Mouse (Mus musculus): ENCODE measurements around the gene Tmem28. TPM values are rescaled to one million over a fixed set of nuclear protein-coding genes. Genes with fewer than 3 reads are reported as not detected.

Gene Tmem28
- total and polyA plus RNA-seq, 3 experiments: not detected

- in situ Hi-C loops (cut with MboI; ENCODE audit: low pct_ligation_motif_present, low pct_unique_long_range_greater_than_20kb, low sequenced_read_pairs) (no loop called here), dilution Hi-C loops (cut with MboI; ENCODE audit: extremely low pct_ligation_motif_present, extremely low pct_unique_long_range_greater_than_20kb, low sequenced_read_pairs) (no loop called here)
- Histone ChIP-seq H3K27ac (ENCODE audit: insufficient read depth, low read depth) (no peak overlapping the region), H3K4me3 (replicated peaks in 1 of 3; ENCODE audit: low read depth in 2 of 3, low read length in 2 of 3, poor library complexity in 1 of 3) (no peak overlapping the region), H3K36me3 (replicated peaks in 1 of 2; ENCODE audit: control insufficient read depth in 1 of 2, insufficient read depth in 1 of 2, low read length in 1 of 2) (no peaks in the 10 kb centered on the region), H3K9me3 (replicated peaks; ENCODE audit: low read length) (peaks cover 4% of the 10 kb centered on the region), H3K4me2 (ENCODE audit: insufficient read depth, low read depth, poor library complexity, severe bottlenecking) (no peak overlapping the region), H3K9ac (ENCODE audit: insufficient read depth, low read depth) (no peak overlapping the region), H3K27me3 (replicated peaks) (no peaks in the 10 kb centered on the region), H3K79me2 (replicated peaks; ENCODE audit: control insufficient read depth, extremely low read depth, insufficient read depth, poor library complexity, severe bottlenecking) (no peaks in the 10 kb centered on the region), H3K4me1 (ENCODE audit: control insufficient read depth in 1 of 2, insufficient read depth in 2 of 2) (no peaks in the 10 kb centered on the region)
- TF ChIP-seq NRF1 (IDR thresholded peaks at IDR 0.05; ENCODE audit: low read depth, low read length) (no peak), TCF12 (IDR thresholded peaks at IDR 0.05; ENCODE audit: low read depth, low read length) (no peak), POLR2A (IDR thresholded peaks at IDR 0.05; ENCODE audit: low read depth, low read length) (no peak), IRF4 (IDR thresholded peaks at IDR 0.05; ENCODE audit: low read depth, low read length) (no peak), ETS1 (conservative IDR thresholded peaks at IDR 0.05; ENCODE audit: low read depth, low read length) (no peak), USF1 (IDR thresholded peaks at IDR 0.05; ENCODE audit: low read depth, low read length) (no peak), NELFE (IDR thresholded peaks at IDR 0.05; ENCODE audit: low read depth, low read length) (no peak), MAFK (IDR thresholded peaks at IDR 0.05; ENCODE audit: insufficient replicate concordance, low read length) (no peak), RCOR1 (conservative IDR thresholded peaks at IDR 0.05; ENCODE audit: low read depth, low read length) (no peak), MEF2A (IDR thresholded peaks at IDR 0.05; ENCODE audit: borderline replicate concordance, low read depth, low read length) (no peak), UBTF (IDR thresholded peaks at IDR 0.05; ENCODE audit: low read depth, low read length) (no peak), ZC3H11A (IDR thresholded peaks at IDR 0.05; ENCODE audit: low read depth, low read length) (no peak), ELF1 (IDR thresholded peaks at IDR 0.05; ENCODE audit: low read depth, low read length) (no peak), E2F4 (IDR thresholded peaks at IDR 0.05; ENCODE audit: insufficient replicate concordance, low read depth, low read length) (no peak), SMC3 (IDR thresholded peaks at IDR 0.05; ENCODE audit: low read depth, low read length) (no peak), MYC (IDR thresholded peaks at IDR 0.05; ENCODE audit: low read depth, low read length) (no peak), ZNF384 (IDR thresholded peaks at IDR 0.05; ENCODE audit: low read depth, low read length) (no peak)
- DNase-seq (ENCODE audit: extremely low read depth): no peak
Observed at GRCm38 (mm10) chrX:99819395-99819935, 1.4 kb upstream of the Tmem28 start.

- peaks cover 4% of the 10 kb centered on the region for H3K9me3 ChIP-seq (replicated peaks; ENCODE audit: low read length)
- TF ChIP-seq USF1 (IDR thresholded peaks at IDR 0.05; ENCODE audit: low read depth, low read length) (no peak), MAX (IDR thresholded peaks at IDR 0.05; ENCODE audit: low read length) (no peak), ZMIZ1 (IDR thresholded peaks at IDR 0.05; ENCODE audit: low read depth, low read length) (no peak), EP300 (IDR thresholded peaks at IDR 0.05; ENCODE audit: low read length) (no peak), MAZ (IDR thresholded peaks at IDR 0.05; ENCODE audit: low read depth, low read length) (no peak), ELF1 (IDR thresholded peaks at IDR 0.05; ENCODE audit: low read depth, low read length) (no peak), RAD21 (IDR thresholded peaks at IDR 0.05; ENCODE audit: low read depth, low read length) (no peak), NRF1 (IDR thresholded peaks at IDR 0.05; ENCODE audit: low read depth, low read length) (no peak), SIN3A (IDR thresholded peaks at IDR 0.05; ENCODE audit: low read length) (no peak), JUN (IDR thresholded peaks at IDR 0.05; ENCODE audit: insufficient read depth, low read depth, low read length) (no peak), TBP (conservative IDR thresholded peaks at IDR 0.05; ENCODE audit: low read depth, low read length) (no peak)
- in situ Hi-C loops (cut with MboI; ENCODE audit: low pct_ligation_motif_present, low pct_unique_long_range_greater_than_20kb, low sequenced_read_pairs) (no loop called here), dilution Hi-C loops (cut with MboI; ENCODE audit: extremely low pct_ligation_motif_present, extremely low pct_unique_long_range_greater_than_20kb, low sequenced_read_pairs) (no loop called here)
- no peak overlapping the region for H3K27ac ChIP-seq (ENCODE audit: insufficient read depth, low read depth)
- no peak overlapping the region for H3K4me3 ChIP-seq (replicated peaks in 1 of 3; ENCODE audit: low read depth in 2 of 3, low read length in 2 of 3, poor library complexity in 1 of 3)
- H3K27me3 ChIP-seq (replicated peaks): no peaks in the 10 kb centered on the region
- no peak overlapping the region for H3K4me2 ChIP-seq (ENCODE audit: insufficient read depth, low read depth, poor library complexity, severe bottlenecking)
- DNase-seq (ENCODE audit: extremely low read depth): no peak
- no peaks in the 10 kb centered on the region for H3K79me2 ChIP-seq (replicated peaks; ENCODE audit: control insufficient read depth, extremely low read depth, insufficient read depth, poor library complexity, severe bottlenecking)
- H3K4me1 ChIP-seq (ENCODE audit: control insufficient read depth in 1 of 2, insufficient read depth in 2 of 2): no peaks in the 10 kb centered on the region
- H3K36me3 ChIP-seq (replicated peaks in 1 of 2; ENCODE audit: control insufficient read depth in 1 of 2, insufficient read depth in 1 of 2, low read length in 1 of 2): no peaks in the 10 kb centered on the region
- H3K9ac ChIP-seq (ENCODE audit: insufficient read depth, low read depth): no peak overlapping the region
Observed at GRCm38 (mm10) chrX:99819936-99820789, 658 bp upstream of the Tmem28 start.
